Mouse (Mus musculus) intestine, embryonic 14.5 days (tissue): ENCODE measurements around the gene Pitx3. TPM values are rescaled to one million over a fixed set of nuclear protein-coding genes. Genes with fewer than 3 reads are reported as not detected.
A peak's percentile ranks its signal among the peaks of the same experiment; 100 is the strongest.

Experiments
- ATAC-seq: fragments of 200-750 bp; cut with Nextera tagmentation; replicated peaks from 2 replicates; pipeline ENCODE4 v1.8.0; 2017; ENCODE audit warnings: low read depth, moderate number of reproducible peaks, moderate TSS enrichment, moderate library complexity; ENCODE audit not compliant: low FRiP score, low TSS enrichment
- DNase-seq: peaks from one replicate; pipeline ENCODE4 v3.0.0-alpha.2; 2018; ENCODE audit warnings: low spot score
- H3K27ac ChIP-seq: fragments of 300-500 bp; sonication (generic); 2 replicates; pipeline ENCODE4 v1.5.1; 2014; ENCODE audit warnings: low read depth, mild to moderate bottlenecking, control low read depth
- H3K27me3 ChIP-seq: fragments of 300-500 bp; sonication (generic); replicated peaks from 2 replicates; pipeline ENCODE4 v1.6.1; 2014; ENCODE audit warnings: low read length, control low read depth; ENCODE audit not compliant: control insufficient read depth, insufficient read depth
- H3K36me3 ChIP-seq: fragments of 300-500 bp; sonication (generic); 2 replicates; pipeline ENCODE4 v1.6.1; 2014; ENCODE audit warnings: low read length, control low read depth; ENCODE audit not compliant: control insufficient read depth, insufficient read depth
- H3K4me1 ChIP-seq: fragments of 300-500 bp; sonication (generic); replicated peaks from 2 replicates; pipeline ENCODE4 v1.6.1; 2014; ENCODE audit warnings: low read length, control low read depth, mixed read lengths; ENCODE audit not compliant: control insufficient read depth, insufficient read depth
- H3K4me2 ChIP-seq: fragments of 300-500 bp; sonication (generic); 2 replicates; pipeline ENCODE4 v1.6.1; 2014; ENCODE audit warnings: low read length
- H3K4me3 ChIP-seq: fragments of 300-500 bp; sonication (generic); 2 replicates; pipeline ENCODE4 v1.5.1; 2014; ENCODE audit warnings: low read depth, low read length, control low read depth, mixed read lengths
- H3K9ac ChIP-seq: fragments of 300-500 bp; sonication (generic); 2 replicates; pipeline ENCODE4 v1.6.1; 2014; ENCODE audit warnings: mild to moderate bottlenecking, low read length
- H3K9me3 ChIP-seq: fragments of 300-500 bp; sonication (generic); 2 replicates; pipeline ENCODE4 v1.6.1; 2016; ENCODE audit warnings: low read length, control low read depth; ENCODE audit not compliant: control insufficient read depth
- WGBS: fragments of 180-500 bp; shearing (Covaris S2); extraction: QIAGEN DNeasy Blood & Tissue Kit; methylation state at CpG from one replicate; pipeline ENCODE4 v1.1.7; 2014; 5-methylcytosine and 5-hydroxymethylcytosine counted together
- polyA plus RNA-seq: library from polyadenylated mRNA; unstranded; fragments of >200 nt; fragmentation: Nextera tagmentation; extraction: Ambion mirVana; gene quantifications from 2 replicates; pipeline ENCODE4 v1.2.1, GENCODE M21; 2014

The Pitx3 gene
- polyA plus RNA-seq, 1 experiment from 2014 or later = not detected

GRCm38 (mm10) chr19:46103437-46104186 lies 44.5 kb downstream of the Pitx3 start:
- no peaks in the 10 kb centered on the region for H3K27me3 ChIP-seq
- H3K9ac ChIP-seq = no peak overlapping the region
- H3K4me1 ChIP-seq = no peaks in the 10 kb centered on the region
- H3K27ac ChIP-seq = no peak overlapping the region
- 75% methylated on average over 5 of the region's 6 CpGs for WGBS
- no peaks in the 10 kb centered on the region for H3K9me3 ChIP-seq
- no peak overlapping the region for H3K4me2 ChIP-seq
- ATAC-seq (no peak), DNase-seq (no peak)
- no peak overlapping the region for H3K4me3 ChIP-seq
- no peaks in the 10 kb centered on the region for H3K36me3 ChIP-seq

DNA sequence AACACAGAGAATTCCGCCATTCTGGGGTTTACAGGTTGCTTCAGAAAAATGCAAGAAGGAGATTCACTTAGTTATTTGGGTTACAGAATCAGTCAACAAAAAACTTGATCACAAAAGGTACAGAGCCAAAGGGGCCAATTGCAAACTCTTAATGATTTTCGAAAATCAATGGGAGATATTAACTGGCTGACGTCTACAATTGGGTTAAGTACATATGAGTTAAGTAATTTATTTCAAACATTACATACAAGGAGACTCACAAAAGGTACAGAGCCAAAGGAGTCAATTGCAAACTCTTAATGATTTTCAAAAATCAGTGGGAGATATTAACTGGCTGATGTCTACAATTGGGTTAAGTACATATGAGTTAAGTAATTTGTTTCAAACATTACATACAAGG lies 48.6 kb downstream of the Pitx3 start:
- Histone ChIP-seq H3K36me3 (no peaks in the 10 kb centered on the region), H3K9me3 (no peaks in the 10 kb centered on the region), H3K27ac (no peak overlapping the region), H3K4me2 (no peak overlapping the region), H3K9ac (no peak overlapping the region), H3K27me3 (no peaks in the 10 kb centered on the region), H3K4me3 (no peak overlapping the region), H3K4me1 (no peaks in the 10 kb centered on the region)
- DNase-seq = no peak
- 94% methylated on average over 3 of the region's 3 CpGs for WGBS
- ATAC-seq = no peak

GRCm38 (mm10) chr19:46096396-46096795 lies 51.7 kb downstream of the Pitx3 start:
- 82% methylated on average over 5 of the region's 5 CpGs for WGBS
- Histone ChIP-seq H3K4me2 (no peak overlapping the region), H3K4me3 (no peak overlapping the region), H3K4me1 (no peaks in the 10 kb centered on the region), H3K9ac (no peak overlapping the region), H3K36me3 (no peaks in the 10 kb centered on the region), H3K9me3 (no peaks in the 10 kb centered on the region), H3K27me3 (no peaks in the 10 kb centered on the region), H3K27ac (no peak overlapping the region)
- DNase-seq (no peak), ATAC-seq (no peak)

GRCm38 (mm10) chr19:46095291-46095690 lies 52.8 kb downstream of the Pitx3 start:
- no peak overlapping the region for H3K9ac ChIP-seq
- H3K27me3 ChIP-seq = no peaks in the 10 kb centered on the region
- WGBS = 85% methylated on average over 3 of the region's 4 CpGs
- H3K36me3 ChIP-seq = no peaks in the 10 kb centered on the region
- H3K4me3 ChIP-seq = no peak overlapping the region
- H3K9me3 ChIP-seq = no peaks in the 10 kb centered on the region
- ATAC-seq (no peak), DNase-seq (no peak)
- no peak overlapping the region for H3K4me2 ChIP-seq
- H3K4me1 ChIP-seq = no peaks in the 10 kb centered on the region
- H3K27ac ChIP-seq = no peak overlapping the region

DNA sequence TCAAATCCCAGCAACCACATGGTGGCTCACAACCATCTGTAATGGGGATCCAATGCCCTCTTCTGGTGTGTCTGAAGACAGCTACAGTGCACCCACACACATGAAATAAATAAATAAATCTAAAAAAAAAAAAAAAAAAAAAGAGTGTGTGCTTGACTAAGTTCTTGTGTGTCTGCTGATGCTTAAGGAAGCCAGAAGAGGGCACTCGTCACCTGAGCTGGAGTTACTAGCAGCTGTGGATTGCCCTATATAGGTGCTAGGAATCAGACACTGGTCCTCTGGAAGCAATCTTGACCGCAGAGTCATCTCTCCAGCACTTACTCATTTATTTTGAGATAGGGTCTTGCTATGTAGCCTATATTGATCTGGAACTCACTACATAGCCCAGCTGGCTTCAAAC lies 54.0 kb downstream of the Pitx3 start:
- no peak overlapping the region for H3K27ac ChIP-seq
- no peaks in the 10 kb centered on the region for H3K9me3 ChIP-seq
- H3K9ac ChIP-seq = no peak overlapping the region
- no peaks in the 10 kb centered on the region for H3K27me3 ChIP-seq
- 86% methylated on average over 2 of the region's 2 CpGs for WGBS
- H3K36me3 ChIP-seq = no peaks in the 10 kb centered on the region
- H3K4me3 ChIP-seq = no peak overlapping the region
- no peak overlapping the region for H3K4me2 ChIP-seq
- DNase-seq = no peak
- no peaks in the 10 kb centered on the region for H3K4me1 ChIP-seq
- ATAC-seq = no peak

- no peaks in the 10 kb centered on the region for H3K27me3 ChIP-seq
- no peak overlapping the region for H3K27ac ChIP-seq
- WGBS = 79% methylated on average over 4 of the region's 4 CpGs
- H3K4me1 ChIP-seq = no peaks in the 10 kb centered on the region
- no peak overlapping the region for H3K9ac ChIP-seq
- no peaks in the 10 kb centered on the region for H3K9me3 ChIP-seq
- no peak overlapping the region for H3K4me2 ChIP-seq
- no peaks in the 10 kb centered on the region for H3K36me3 ChIP-seq
- ATAC-seq (no peak), DNase-seq (no peak)
- no peak overlapping the region for H3K4me3 ChIP-seq
Observed at GRCm38 (mm10) chr19:46091641-46092040, 56.5 kb downstream of the Pitx3 start.

DNA sequence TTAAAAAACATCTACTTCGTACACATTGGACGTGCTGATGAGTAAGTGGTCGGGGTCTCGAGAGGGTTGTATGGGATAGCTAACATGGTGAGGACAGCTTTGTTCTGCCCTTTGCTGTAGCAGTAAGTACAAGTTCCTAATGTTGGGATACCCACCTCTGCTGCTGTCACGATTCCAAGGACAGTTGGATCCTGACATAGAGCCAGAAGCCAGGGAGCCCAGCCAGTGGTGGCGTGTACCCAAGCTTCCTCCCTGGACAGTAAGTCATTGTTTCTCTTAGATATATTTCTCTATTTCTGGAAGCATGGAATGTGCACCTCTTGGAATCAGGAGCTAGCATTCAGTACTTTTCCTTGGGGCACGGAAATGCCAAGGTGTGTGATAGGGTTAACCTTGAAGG lies 60.3 kb downstream of the Pitx3 start:
- no peak for ATAC-seq

DNA sequence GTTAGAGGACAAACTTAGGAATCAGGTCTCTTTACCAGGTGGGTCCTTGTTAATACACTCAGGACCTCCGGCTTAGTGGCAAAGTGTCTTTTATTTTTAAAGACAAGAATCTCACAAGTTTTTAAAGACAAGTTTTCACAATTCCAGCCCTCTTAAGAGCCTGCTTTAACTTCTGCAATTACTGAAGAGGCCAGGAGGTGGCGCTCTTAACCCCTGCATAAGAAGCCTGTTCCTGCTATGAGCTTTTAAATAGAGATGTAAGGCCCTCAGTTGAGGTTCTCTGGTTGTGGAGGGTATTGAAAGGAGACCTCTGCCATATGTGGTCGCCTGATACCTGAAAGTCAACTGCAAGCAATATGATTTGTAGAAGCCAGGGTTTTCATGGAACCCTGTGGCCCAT lies 61.8 kb downstream of the Pitx3 start:
- Histone ChIP-seq H3K27me3 (no peaks in the 10 kb centered on the region), H3K36me3 (peaks cover 44% of the 10 kb centered on the region), H3K4me2 (no peak overlapping the region), H3K4me3 (no peak overlapping the region), H3K4me1 (no peaks in the 10 kb centered on the region), H3K27ac (no peak overlapping the region), H3K9ac (no peak overlapping the region), H3K9me3 (no peaks in the 10 kb centered on the region)
- 56% methylated on average over 3 of the region's 3 CpGs for WGBS
- peak; percentile 62 for DNase-seq
- no peak for ATAC-seq

More for the DNA sequence above, 60.3 kb downstream of the Pitx3 start:
- no peaks in the 10 kb centered on the region for H3K4me1 ChIP-seq
- no peak overlapping the region for H3K4me2 ChIP-seq
- no peak overlapping the region for H3K4me3 ChIP-seq
- peaks cover 29% of the 10 kb centered on the region for H3K36me3 ChIP-seq
- 77% methylated on average over 7 of the region's 7 CpGs for WGBS
- DNase-seq = no peak
- H3K27me3 ChIP-seq = no peaks in the 10 kb centered on the region
- H3K27ac ChIP-seq = no peak overlapping the region
- no peak overlapping the region for H3K9ac ChIP-seq
- H3K9me3 ChIP-seq = no peaks in the 10 kb centered on the region
